Mouse (Mus musculus) midbrain, postnatal 0 days (tissue): Measurements from ENCODE around the gene Cstf1. TPM values are rescaled to one million over a fixed set of nuclear protein-coding genes. Genes with fewer than 3 reads are reported as not detected.

Source experiments
- ATAC-seq: fragments of 200-750 bp; cut with Nextera tagmentation; 2 replicates; pipeline ENCODE4 v1.8.0; 2017; ENCODE audit warnings: moderate number of reproducible peaks, mild to moderate bottlenecking, moderate TSS enrichment, moderate library complexity; ENCODE audit not compliant: low FRiP score
- DNase-seq: peaks from one replicate; pipeline ENCODE4 v3.0.0-alpha.2; 2015; ENCODE audit warnings: low spot score
- H3K27ac ChIP-seq: fragments of 300-500 bp; sonication (generic); 2 replicates; pipeline ENCODE4 v1.5.1; 2014; ENCODE audit warnings: low read depth, mild to moderate bottlenecking, low read length, mixed read lengths
- H3K27me3 ChIP-seq: fragments of 300-500 bp; sonication (generic); 2 replicates; pipeline ENCODE4 v1.6.1; 2014; ENCODE audit warnings: low read length, control low read depth, mixed read lengths; ENCODE audit not compliant: insufficient read depth
- H3K36me3 ChIP-seq: fragments of 300-500 bp; sonication (generic); 2 replicates; pipeline ENCODE4 v1.6.1; 2014; ENCODE audit warnings: low read length, control low read depth, mixed read lengths; ENCODE audit not compliant: insufficient read depth
- H3K4me1 ChIP-seq: fragments of 300-500 bp; sonication (generic); 2 replicates; pipeline ENCODE4 v1.6.1; 2014; ENCODE audit warnings: mild to moderate bottlenecking, control low read depth, antibody characterized with exemption, low read length, mixed read lengths; ENCODE audit not compliant: insufficient read depth
- H3K4me2 ChIP-seq: fragments of 300-500 bp; sonication (generic); 2 replicates; pipeline ENCODE4 v1.6.1; 2014; ENCODE audit warnings: low read depth, mild to moderate bottlenecking, low read length, mixed read lengths; ENCODE audit not compliant: poor library complexity, severe bottlenecking
- H3K4me3 ChIP-seq: fragments of 300-500 bp; sonication (generic); 2 replicates; pipeline ENCODE4 v1.5.1; 2014; ENCODE audit warnings: low read depth, mild to moderate bottlenecking, low read length, moderate library complexity
- H3K9ac ChIP-seq: fragments of 300-500 bp; sonication (generic); replicated peaks from 2 replicates; pipeline ENCODE4 v1.6.1; 2014; ENCODE audit warnings: mild to moderate bottlenecking, low read length, moderate library complexity, mixed read lengths; ENCODE audit not compliant: poor library complexity, severe bottlenecking
- H3K9me3 ChIP-seq: fragments of 300-500 bp; sonication (generic); 2 replicates; pipeline ENCODE4 v1.6.1; 2016; ENCODE audit warnings: low read length, control low read depth
- CTCF ChIP-seq: IDR thresholded peaks from 2 replicates; pipeline ENCODE4 v1.5.1; 2016; ENCODE audit warnings: antibody characterized with exemption, mild to moderate bottlenecking
- WGBS: fragments of 180-500 bp; shearing (Covaris S2); extraction: QIAGEN DNeasy Blood & Tissue Kit; methylation state at CpG from one replicate; pipeline ENCODE4 v1.1.7; 2014; 5-methylcytosine and 5-hydroxymethylcytosine counted together
- polyA plus RNA-seq: library from polyadenylated mRNA; unstranded; fragments of >200 nt; fragmentation: Nextera tagmentation; extraction: Ambion mirVana; gene quantifications from 2 replicates; pipeline ENCODE4 v1.2.1, GENCODE M21; 2015
- total RNA-seq: library from RNA; depleted of rRNA; stranded (reverse); fragments of >200 nt; gene quantifications from 2 replicates; pipeline ENCODE4 v1.2.3, GENCODE M21; 2014

The Cstf1 gene
- total and polyA plus RNA-seq, 2 experiments from 2014 or later, result 27.0 to 28.0 TPM

DNA sequence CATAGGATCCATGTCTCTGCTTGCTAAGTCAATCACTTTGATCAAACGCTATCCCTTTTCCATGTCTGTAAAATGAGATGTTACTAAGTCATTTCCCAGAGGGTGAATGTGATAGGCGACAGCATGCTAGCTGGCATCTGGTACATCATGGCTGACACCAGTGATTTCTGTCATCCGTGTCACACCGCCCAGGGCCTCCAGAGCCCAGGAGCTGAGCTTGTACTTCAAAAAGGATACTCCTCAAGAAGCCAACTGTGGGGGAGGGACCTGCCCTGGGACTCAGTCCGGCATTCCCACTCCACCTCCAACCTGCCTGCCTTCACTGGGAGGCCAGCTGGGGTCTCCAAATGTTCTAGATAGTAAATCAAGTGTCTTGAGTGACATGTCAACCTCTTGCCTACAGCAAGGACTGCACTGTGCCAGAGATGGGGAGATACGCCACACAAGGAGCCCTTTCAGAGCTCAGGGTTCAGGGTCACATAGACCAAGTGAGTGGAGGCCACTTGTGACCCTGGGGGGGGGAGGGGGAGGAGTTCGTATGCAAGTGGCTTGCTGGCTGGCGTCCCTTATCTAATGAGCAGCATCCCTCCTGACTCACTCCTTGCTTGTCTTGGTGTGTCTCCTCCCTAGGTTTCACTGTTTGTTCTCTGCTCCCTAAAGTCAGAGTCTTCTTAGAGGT, 23.4 kb upstream of the Cstf1 start:
- H3K4me3 ChIP-seq, result peak overlapping the region; percentile 64; the same call in 1 of the 2 replicates
- H3K4me2 ChIP-seq, result peak overlapping the region; percentile 100
- no peak for ATAC-seq
- H3K36me3 ChIP-seq, result no peaks in the 10 kb centered on the region
- WGBS, result 71% methylated on average over 8 of the region's 8 CpGs
- H3K4me1 ChIP-seq, result peaks cover 3% of the 10 kb centered on the region; the same call in 1 of the 2 replicates
- H3K9ac ChIP-seq, result no peak overlapping the region
- H3K9me3 ChIP-seq, result no peaks in the 10 kb centered on the region
- H3K27me3 ChIP-seq, result no peaks in the 10 kb centered on the region
- no peak for DNase-seq
- H3K27ac ChIP-seq, result no peak overlapping the region
- no peak for TF ChIP-seq CTCF

DNA sequence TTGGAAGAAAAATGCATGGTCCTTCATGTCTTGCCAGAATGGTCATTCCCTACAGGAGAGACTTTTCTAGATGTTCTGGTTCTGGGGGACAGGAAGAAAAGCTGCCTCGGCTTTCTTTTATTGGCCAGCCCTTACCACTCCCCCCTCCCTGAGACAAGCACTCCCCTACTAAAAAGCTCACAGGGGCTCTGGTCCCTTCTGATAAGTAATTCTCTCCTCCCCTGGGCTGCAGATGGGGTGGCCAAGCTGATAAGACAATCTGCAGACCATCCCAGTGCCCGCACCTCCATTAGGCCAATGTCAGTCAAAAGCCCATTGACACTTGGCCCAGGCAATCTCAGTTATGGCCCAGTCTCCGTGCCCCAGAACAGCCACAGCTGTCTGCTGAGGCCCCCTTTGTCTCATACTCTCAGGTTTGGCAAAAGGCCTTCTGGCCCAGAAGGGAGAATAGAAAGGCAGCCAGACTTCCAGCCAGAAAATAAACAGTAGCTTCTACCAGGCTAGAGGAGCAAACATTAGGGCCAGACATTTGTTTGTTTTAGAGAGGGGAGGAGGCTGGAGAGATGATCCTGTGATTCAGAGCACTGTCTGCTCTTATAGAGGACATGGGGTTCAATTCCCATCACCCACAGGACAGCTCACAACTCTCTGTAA, 22.1 kb upstream of the Cstf1 start:
- no peak for TF ChIP-seq CTCF
- DNase-seq (peak; percentile 73), ATAC-seq (no peak)
- no peak overlapping the region for H3K9ac ChIP-seq
- no peaks in the 10 kb centered on the region for H3K36me3 ChIP-seq
- no peak overlapping the region for H3K27ac ChIP-seq
- H3K4me3 ChIP-seq, result no peak overlapping the region
- no peaks in the 10 kb centered on the region for H3K27me3 ChIP-seq
- no peak overlapping the region for H3K4me2 ChIP-seq
- WGBS, result 61% methylated on average over 3 of the region's 3 CpGs
- no peaks in the 10 kb centered on the region for H3K9me3 ChIP-seq
- H3K4me1 ChIP-seq, result peaks cover 3% of the 10 kb centered on the region; the same call in 1 of the 2 replicates

GRCm38 (mm10) chr2:172349776-172350175, 20.7 kb upstream of the Cstf1 start:
- Histone ChIP-seq H3K9me3 (no peaks in the 10 kb centered on the region), H3K4me3 (no peak overlapping the region), H3K36me3 (no peaks in the 10 kb centered on the region), H3K4me2 (no peak overlapping the region), H3K9ac (no peak overlapping the region), H3K27ac (no peak overlapping the region), H3K4me1 (peaks cover 3% of the 10 kb centered on the region; the same call in 1 of the 2 replicates), H3K27me3 (no peaks in the 10 kb centered on the region)
- 83% methylated on average over 14 of the region's 14 CpGs for WGBS
- DNase-seq (no peak), ATAC-seq (no peak)
- TF ChIP-seq CTCF, result no peak

DNA sequence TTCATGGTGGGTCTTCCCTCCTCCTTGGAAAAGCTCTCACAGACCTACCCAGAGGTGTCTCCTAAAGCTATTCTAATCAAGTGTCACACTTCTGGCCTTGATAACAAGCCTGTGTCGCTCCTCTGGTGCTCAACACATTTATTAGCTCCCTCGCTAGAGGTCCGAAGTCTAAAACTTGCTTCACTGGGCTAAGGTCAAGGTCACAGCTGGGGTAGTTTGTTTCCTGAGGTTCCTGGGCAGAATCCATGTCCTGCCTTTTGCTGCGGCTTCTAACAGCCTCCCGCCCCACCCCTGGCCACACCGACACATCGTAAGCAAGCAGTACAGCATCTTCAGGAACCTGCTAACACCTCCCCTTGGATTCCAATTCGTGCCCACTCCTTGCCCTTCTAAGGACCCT, 19.7 kb upstream of the Cstf1 start:
- 86% methylated on average over 8 of the region's 8 CpGs for WGBS
- no peaks in the 10 kb centered on the region for H3K9me3 ChIP-seq
- no peak for DNase-seq
- no peak for TF ChIP-seq CTCF
- H3K4me1 ChIP-seq, result peaks cover 3% of the 10 kb centered on the region; the same call in 1 of the 2 replicates
- H3K4me3 ChIP-seq, result no peak overlapping the region
- no peak for ATAC-seq
- H3K4me2 ChIP-seq, result no peak overlapping the region
- H3K27ac ChIP-seq, result no peak overlapping the region
- no peak overlapping the region for H3K9ac ChIP-seq
- no peaks in the 10 kb centered on the region for H3K27me3 ChIP-seq
- no peaks in the 10 kb centered on the region for H3K36me3 ChIP-seq

DNA sequence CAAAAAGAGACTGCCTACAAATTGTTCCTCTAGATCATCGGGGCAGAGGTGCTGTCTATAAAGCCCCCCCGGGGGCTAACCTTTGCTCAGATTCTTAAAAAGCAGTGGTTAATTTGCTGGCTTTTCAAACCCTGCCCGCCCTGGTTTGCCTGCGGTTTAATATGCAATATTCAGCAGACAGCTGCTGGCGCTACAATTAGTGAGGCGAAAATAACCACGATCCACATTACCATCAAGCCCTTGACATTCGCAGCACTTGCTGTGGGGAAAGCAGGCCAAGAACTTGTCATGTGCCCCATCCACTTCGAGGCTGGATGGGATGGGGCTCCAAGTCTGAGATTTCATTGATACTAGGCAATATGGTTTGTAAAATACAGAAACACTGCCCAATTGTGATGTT, 17.3 kb upstream of the Cstf1 start:
- Histone ChIP-seq H3K4me2 (no peak overlapping the region), H3K9me3 (no peaks in the 10 kb centered on the region), H3K27me3 (no peaks in the 10 kb centered on the region), H3K36me3 (no peaks in the 10 kb centered on the region), H3K9ac (no peak overlapping the region), H3K4me3 (no peak overlapping the region), H3K4me1 (peaks cover 3% of the 10 kb centered on the region; the same call in 1 of the 2 replicates), H3K27ac (no peak overlapping the region)
- WGBS, result 52% methylated on average over 9 of the region's 9 CpGs
- DNase-seq (peak; percentile 75), ATAC-seq (no peak)
- TF ChIP-seq CTCF, result no peak

GRCm38 (mm10) chr2:172354761-172355160, 15.7 kb upstream of the Cstf1 start:
- DNase-seq (no peak), ATAC-seq (0 out of 2 replicates have a peak, but pooled peaks have one; percentile 15)
- no peaks in the 10 kb centered on the region for H3K27me3 ChIP-seq
- H3K9me3 ChIP-seq, result no peaks in the 10 kb centered on the region
- no peak overlapping the region for H3K9ac ChIP-seq
- H3K4me2 ChIP-seq, result no peak overlapping the region
- no peak overlapping the region for H3K27ac ChIP-seq
- WGBS, result 49% methylated on average over 9 of the region's 9 CpGs
- H3K4me1 ChIP-seq, result no peaks in the 10 kb centered on the region
- TF ChIP-seq CTCF, result no peak
- no peaks in the 10 kb centered on the region for H3K36me3 ChIP-seq
- no peak overlapping the region for H3K4me3 ChIP-seq
